Mouse (Mus musculus) ES-Bruce4 (cell line): ENCODE data around the gene Vcl. TPM values are rescaled to one million over a fixed set of nuclear protein-coding genes. Genes with fewer than 3 reads are reported as not detected.
A peak's percentile ranks its signal among the peaks of the same experiment; 100 is the strongest.

Experiments
- H3K27ac ChIP-seq: 2 replicates; pipeline ENCODE4 v1.5.1; 2012; ENCODE audit warnings: low read length, inconsistent platforms; ENCODE audit not compliant: insufficient read depth
- H3K27me3 ChIP-seq: 2 replicates; pipeline ENCODE4 v1.6.1; 2012; ENCODE audit warnings: mild to moderate bottlenecking, low read length, inconsistent platforms; ENCODE audit not compliant: control insufficient read depth, poor library complexity, insufficient read depth, severe bottlenecking
- H3K36me3 ChIP-seq: 2 replicates; pipeline ENCODE4 v1.6.1; 2012; ENCODE audit warnings: inconsistent platforms, mild to moderate bottlenecking, low read length, moderate library complexity; ENCODE audit not compliant: control insufficient read depth, poor library complexity, insufficient read depth, severe bottlenecking
- H3K4me1 ChIP-seq: one replicate; pipeline ENCODE4 v1.8.1; 2011; ENCODE audit warnings: low read length; ENCODE audit not compliant: control insufficient read depth, insufficient read depth
- H3K4me3 ChIP-seq: 2 replicates; pipeline ENCODE4 v1.5.1; 2011; ENCODE audit warnings: low read depth, mild to moderate bottlenecking, low read length
- H3K9ac ChIP-seq: 2 replicates; pipeline ENCODE4 v1.6.1; 2012; ENCODE audit warnings: low read depth, mild to moderate bottlenecking, inconsistent platforms; ENCODE audit not compliant: poor library complexity, severe bottlenecking
- H3K9me3 ChIP-seq: replicated peaks from 2 replicates; pipeline ENCODE4 v1.6.1; 2012; ENCODE audit warnings: mild to moderate bottlenecking, low read length, inconsistent platforms; ENCODE audit not compliant: control insufficient read depth, poor library complexity, insufficient read depth, severe bottlenecking
- CTCF ChIP-seq: IDR thresholded peaks from one replicate; pipeline ENCODE4 v1.8.1; 2011; ENCODE audit warnings: low read depth, low read length
- EP300 ChIP-seq: IDR thresholded peaks from 2 replicates; pipeline ENCODE4 v1.6.1; 2011; ENCODE audit warnings: low read depth, low read length; ENCODE audit not compliant: insufficient read depth
- POLR2A ChIP-seq: IDR thresholded peaks from one replicate; pipeline ENCODE4 v1.8.1; 2011; ENCODE audit warnings: low read length; ENCODE audit not compliant: insufficient read depth
- polyA plus RNA-seq: library from polyadenylated mRNA; stranded (reverse); fragments of >200 nt; gene quantifications from 2 replicates; pipeline ENCODE4 v1.2.4, GENCODE M21; 2011; ENCODE audit warnings: low read depth; ENCODE audit not compliant: missing spikeins, insufficient read depth, insufficient read length

Vcl gene
- polyA plus RNA-seq, 1 experiment: 123 TPM

GRCm38 (mm10) chr14:20930481-20931391 lies 1.5 kb downstream of the Vcl start:
- no peak overlapping the region for H3K27ac ChIP-seq
- H3K9ac ChIP-seq: peak overlapping the region; percentile 75; the same call in 1 of the 2 replicates
- TF ChIP-seq CTCF (no peak), POLR2A (no peak), EP300 (no peak)
- no peaks in the 10 kb centered on the region for H3K9me3 ChIP-seq
- H3K4me1 ChIP-seq: no peaks in the 10 kb centered on the region
- no peaks in the 10 kb centered on the region for H3K27me3 ChIP-seq
- H3K36me3 ChIP-seq: no peaks in the 10 kb centered on the region
- H3K4me3 ChIP-seq: peak overlapping the region; percentile 94

- no peaks in the 10 kb centered on the region for H3K36me3 ChIP-seq
- no peaks in the 10 kb centered on the region for H3K27me3 ChIP-seq
- H3K4me1 ChIP-seq: no peaks in the 10 kb centered on the region
- H3K27ac ChIP-seq: no peak overlapping the region
- TF ChIP-seq POLR2A (no peak), CTCF (no peak), EP300 (no peak)
- no peak overlapping the region for H3K9ac ChIP-seq
- H3K9me3 ChIP-seq: no peaks in the 10 kb centered on the region
- H3K4me3 ChIP-seq: no peak overlapping the region
These were observed 9.2 kb downstream of the Vcl start for GRCm38 (mm10) chr14:20938424-20938823.

GRCm38 (mm10) chr14:20938860-20939259 lies 9.7 kb downstream of the Vcl start:
- no peak for TF ChIP-seq EP300
- no peak for TF ChIP-seq CTCF
- TF ChIP-seq POLR2A: no peak
- H3K4me3 ChIP-seq: no peak overlapping the region
- H3K27ac ChIP-seq: no peak overlapping the region
- H3K27me3 ChIP-seq: no peaks in the 10 kb centered on the region
- no peaks in the 10 kb centered on the region for H3K36me3 ChIP-seq
- H3K9ac ChIP-seq: no peak overlapping the region
- H3K9me3 ChIP-seq: no peaks in the 10 kb centered on the region
- no peaks in the 10 kb centered on the region for H3K4me1 ChIP-seq

GRCm38 (mm10) chr14:20945296-20945695 lies 16.1 kb downstream of the Vcl start:
- H3K9me3 ChIP-seq: no peaks in the 10 kb centered on the region
- no peaks in the 10 kb centered on the region for H3K4me1 ChIP-seq

GRCm38 (mm10) chr14:20956021-20956420 lies 26.8 kb downstream of the Vcl start:
- no peak for TF ChIP-seq EP300
- TF ChIP-seq POLR2A: no peak
- TF ChIP-seq CTCF: no peak
- Histone ChIP-seq H3K27me3 (no peaks in the 10 kb centered on the region), H3K27ac (no peak overlapping the region), H3K36me3 (no peaks in the 10 kb centered on the region), H3K9me3 (no peaks in the 10 kb centered on the region), H3K9ac (no peak overlapping the region), H3K4me1 (no peaks in the 10 kb centered on the region), H3K4me3 (no peak overlapping the region)

More at GRCm38 (mm10) chr14:20945296-20945695, 16.1 kb downstream of the Vcl start:
- no peak overlapping the region for H3K4me3 ChIP-seq
- no peaks in the 10 kb centered on the region for H3K27me3 ChIP-seq
- H3K36me3 ChIP-seq: no peaks in the 10 kb centered on the region
- no peak overlapping the region for H3K9ac ChIP-seq
- H3K27ac ChIP-seq: no peak overlapping the region
- no peak for TF ChIP-seq EP300
- no peak for TF ChIP-seq CTCF
- no peak for TF ChIP-seq POLR2A

- H3K9me3 ChIP-seq: no peaks in the 10 kb centered on the region
- no peak overlapping the region for H3K4me3 ChIP-seq
- no peak overlapping the region for H3K27ac ChIP-seq
- H3K36me3 ChIP-seq: no peaks in the 10 kb centered on the region
- H3K27me3 ChIP-seq: no peaks in the 10 kb centered on the region
- no peak for TF ChIP-seq CTCF
- TF ChIP-seq POLR2A: no peak
- no peak for TF ChIP-seq EP300
- H3K4me1 ChIP-seq: no peaks in the 10 kb centered on the region
- H3K9ac ChIP-seq: no peak overlapping the region
These were observed 29.8 kb downstream of the Vcl start for GRCm38 (mm10) chr14:20958971-20959370.
